Mouse (Mus musculus) bone marrow, adult 2 months (tissue): ENCODE data around the gene Sh2b3. TPM values are rescaled to one million over a fixed set of nuclear protein-coding genes. Genes with fewer than 3 reads are reported as not detected.
A peak's percentile ranks its signal among the peaks of the same experiment; 100 is the strongest.

Experiments
- H3K27ac ChIP-seq: fragments of 200-500 bp; 2 replicates; pipeline ENCODE4 v1.5.1; 2012; ENCODE audit warnings: low read depth, mild to moderate bottlenecking, control low read depth, inconsistent platforms, low read length; ENCODE audit not compliant: control insufficient read depth, poor library complexity, insufficient read depth
- H3K4me1 ChIP-seq: fragments of 200-500 bp; 2 replicates; pipeline ENCODE4 v1.6.1; 2011; ENCODE audit warnings: low read length; ENCODE audit not compliant: control insufficient read depth, insufficient read depth
- H3K4me3 ChIP-seq: fragments of 200-500 bp; replicated peaks from 2 replicates; pipeline ENCODE3; 2011; ENCODE audit warnings: mild to moderate bottlenecking, low read depth, low read length, control low read depth; ENCODE audit not compliant: control insufficient read depth
- CTCF ChIP-seq: fragments of 200-500 bp; IDR thresholded peaks from 2 replicates; pipeline ENCODE4 v1.5.1; 2011; ENCODE audit warnings: low read length, control low read depth; ENCODE audit not compliant: control insufficient read depth, insufficient read depth
- POLR2A ChIP-seq: fragments of 200-500 bp; IDR thresholded peaks from 2 replicates; pipeline ENCODE4 v1.6.1; 2011; ENCODE audit warnings: low read depth, mild to moderate bottlenecking, control low read depth, low read length, borderline replicate concordance; ENCODE audit not compliant: control insufficient read depth
- WGBS: fragments of 180-500 bp; shearing (Covaris S2); methylation state at CpG from one replicate; pipeline ENCODE4 v1.1.7; 2018; 5-methylcytosine and 5-hydroxymethylcytosine counted together
- polyA plus RNA-seq: library from polyadenylated mRNA; stranded (reverse); fragments of >200 nt; gene quantifications from 2 replicates; pipeline ENCODE4 v1.2.4, GENCODE M21; 2011; ENCODE audit warnings: low replicate concordance; ENCODE audit not compliant: missing spikeins, insufficient read depth, insufficient read length

Sh2b3 gene
- polyA plus RNA-seq, 1 experiment = 36.8 TPM

DNA sequence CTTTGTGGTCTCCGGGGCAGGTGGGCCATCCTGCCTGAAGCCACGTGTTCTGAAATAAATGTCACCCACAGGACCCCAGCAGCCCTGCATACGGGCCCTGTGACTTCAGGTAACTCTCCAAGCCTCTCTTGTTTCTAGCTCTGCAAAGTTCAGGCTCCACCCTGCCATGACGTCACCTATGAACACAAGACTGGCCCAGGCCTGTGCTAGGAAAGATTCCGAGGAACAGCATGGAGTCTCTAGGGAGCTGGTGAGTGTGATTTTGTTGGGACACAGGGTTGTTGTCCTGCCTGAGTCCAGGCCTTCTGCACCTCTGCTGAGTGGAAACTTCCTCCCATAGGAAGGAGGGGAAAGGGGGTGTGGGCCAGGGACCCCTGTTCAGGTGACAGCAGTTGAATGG, 30.5 kb upstream of the Sh2b3 start:
- Histone ChIP-seq H3K27ac (no peak overlapping the region), H3K4me3 (no peak overlapping the region), H3K4me1 (no peaks in the 10 kb centered on the region)
- TF ChIP-seq CTCF (no peak), POLR2A (no peak)
- 75% methylated on average over 5 of the region's 5 CpGs for WGBS

DNA sequence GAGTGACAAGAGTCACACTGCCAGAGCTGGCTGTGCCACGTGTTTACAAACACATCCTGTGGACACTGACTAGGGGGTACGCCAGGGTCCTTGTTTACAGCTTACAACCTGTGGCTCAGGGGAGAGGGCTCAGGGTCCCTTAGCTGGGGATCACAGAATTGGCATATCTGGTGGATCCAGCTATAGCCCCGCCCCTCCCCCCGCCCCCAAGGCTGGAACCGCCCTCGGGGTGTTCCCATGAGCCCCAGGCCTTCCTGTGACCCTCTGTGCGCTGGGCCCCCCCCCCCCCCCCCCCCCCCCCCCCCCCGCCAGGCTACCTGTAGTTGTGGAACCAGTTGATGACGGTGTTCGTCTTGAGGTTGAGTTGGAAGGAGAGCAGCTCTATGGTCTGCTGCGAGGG, 26.9 kb upstream of the Sh2b3 start:
- no peaks in the 10 kb centered on the region for H3K4me1 ChIP-seq
- H3K27ac ChIP-seq = no peak overlapping the region
- TF ChIP-seq POLR2A = no peak
- TF ChIP-seq CTCF = no peak
- no peak overlapping the region for H3K4me3 ChIP-seq
- 28% methylated on average over 8 of the region's 11 CpGs for WGBS

- Histone ChIP-seq H3K4me3 (no peak overlapping the region), H3K27ac (no peak overlapping the region), H3K4me1 (no peaks in the 10 kb centered on the region)
- WGBS = 52% methylated on average over 5 of the region's 5 CpGs
- TF ChIP-seq POLR2A (no peak), CTCF (no peak)
Measured at GRCm38 (mm10) chr5:121861964-121862363, 24.5 kb upstream of the Sh2b3 start.

DNA sequence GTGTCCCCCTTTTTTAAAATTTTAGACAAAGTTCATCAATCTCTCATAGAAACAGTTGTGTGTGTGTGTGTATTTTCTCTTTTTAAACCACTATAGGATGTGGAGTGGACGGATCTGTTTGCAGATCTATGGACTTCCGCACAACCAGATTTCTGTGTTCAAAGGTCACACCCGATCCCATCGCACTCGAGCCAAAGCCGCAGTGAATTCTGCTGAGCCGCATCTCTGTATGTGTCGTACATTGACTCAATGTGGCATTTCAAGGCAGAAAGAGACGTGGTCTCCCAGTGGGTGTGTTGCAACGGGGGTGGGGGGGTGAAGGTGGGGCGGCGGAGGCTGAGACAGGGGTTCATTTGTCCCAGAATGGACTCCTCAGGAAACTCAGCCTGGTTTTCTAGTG, 21.0 kb upstream of the Sh2b3 start:
- WGBS = 83% methylated on average over 12 of the region's 12 CpGs
- no peak overlapping the region for H3K27ac ChIP-seq
- TF ChIP-seq CTCF (no peak), POLR2A (no peak)
- no peaks in the 10 kb centered on the region for H3K4me1 ChIP-seq
- no peak overlapping the region for H3K4me3 ChIP-seq

DNA sequence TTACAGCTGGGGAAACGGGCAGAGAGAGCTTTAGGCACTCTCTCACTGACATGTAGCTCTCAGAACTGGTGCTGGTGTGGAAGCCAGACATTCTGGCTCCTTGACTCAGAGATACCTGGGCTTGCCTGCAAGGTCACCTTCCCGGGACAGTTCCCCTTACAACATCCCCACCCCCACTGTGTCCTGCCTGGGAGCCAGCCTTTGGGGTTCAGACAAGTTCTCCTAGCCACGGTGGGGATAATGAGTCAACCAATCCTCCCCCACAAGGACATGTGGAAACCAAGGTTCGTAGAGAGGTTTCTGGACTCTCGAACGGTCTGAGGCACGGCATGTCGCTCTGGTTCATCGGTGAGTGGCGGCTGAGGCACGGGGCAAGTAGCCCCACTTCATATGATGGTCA, 19.3 kb upstream of the Sh2b3 start:
- WGBS = 76% methylated on average over 11 of the region's 11 CpGs

GRCm38 (mm10) chr5:121854768-121855167, 17.3 kb upstream of the Sh2b3 start:
- Histone ChIP-seq H3K27ac (no peak overlapping the region), H3K4me1 (no peaks in the 10 kb centered on the region), H3K4me3 (no peak overlapping the region)
- WGBS = 78% methylated on average over 10 of the region's 10 CpGs
- TF ChIP-seq POLR2A (no peak), CTCF (no peak)

More for the DNA sequence above, 19.3 kb upstream of the Sh2b3 start:
- H3K4me3 ChIP-seq = no peak overlapping the region
- no peak overlapping the region for H3K27ac ChIP-seq
- no peaks in the 10 kb centered on the region for H3K4me1 ChIP-seq
- TF ChIP-seq POLR2A = no peak
- no peak for TF ChIP-seq CTCF

DNA sequence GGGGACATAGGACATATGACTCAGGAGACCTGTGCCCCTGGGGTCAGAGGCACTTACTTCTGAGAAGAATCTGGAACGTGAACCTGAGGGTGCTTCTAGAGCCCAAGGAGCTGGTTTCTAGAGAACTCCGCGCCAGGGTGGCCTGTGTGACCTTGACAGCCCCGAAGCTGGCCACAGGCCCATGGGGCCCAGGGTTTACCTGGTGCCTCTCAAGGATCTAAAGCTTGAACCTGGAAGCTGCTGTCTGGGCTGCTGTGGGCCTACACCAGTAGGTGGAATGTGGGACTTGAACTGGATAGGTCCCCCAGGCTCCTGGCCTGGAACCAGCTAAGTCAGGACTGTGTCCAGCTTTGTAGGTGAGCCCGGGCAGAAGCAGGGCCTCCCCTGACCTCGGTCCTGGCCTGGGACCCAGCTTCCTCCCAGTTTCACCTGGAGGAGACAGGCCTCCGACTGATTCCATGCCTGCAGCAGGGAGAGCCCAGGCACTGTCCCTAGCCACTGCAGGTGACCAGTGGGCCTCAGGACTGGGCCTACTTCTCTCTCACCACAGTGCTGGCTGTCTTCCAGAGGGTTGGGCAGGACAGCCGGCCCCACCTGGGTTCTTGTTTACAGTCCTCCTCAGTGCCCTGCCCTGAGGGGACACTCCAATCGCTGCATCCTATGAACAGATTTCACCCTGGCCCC, 16.1 kb upstream of the Sh2b3 start:
- WGBS = 80% methylated on average over 9 of the region's 9 CpGs
- TF ChIP-seq POLR2A (no peak), CTCF (no peak)
- Histone ChIP-seq H3K4me3 (no peak overlapping the region), H3K27ac (no peak overlapping the region), H3K4me1 (peaks cover 2% of the 10 kb centered on the region; the same call in 1 of the 2 replicates)

DNA sequence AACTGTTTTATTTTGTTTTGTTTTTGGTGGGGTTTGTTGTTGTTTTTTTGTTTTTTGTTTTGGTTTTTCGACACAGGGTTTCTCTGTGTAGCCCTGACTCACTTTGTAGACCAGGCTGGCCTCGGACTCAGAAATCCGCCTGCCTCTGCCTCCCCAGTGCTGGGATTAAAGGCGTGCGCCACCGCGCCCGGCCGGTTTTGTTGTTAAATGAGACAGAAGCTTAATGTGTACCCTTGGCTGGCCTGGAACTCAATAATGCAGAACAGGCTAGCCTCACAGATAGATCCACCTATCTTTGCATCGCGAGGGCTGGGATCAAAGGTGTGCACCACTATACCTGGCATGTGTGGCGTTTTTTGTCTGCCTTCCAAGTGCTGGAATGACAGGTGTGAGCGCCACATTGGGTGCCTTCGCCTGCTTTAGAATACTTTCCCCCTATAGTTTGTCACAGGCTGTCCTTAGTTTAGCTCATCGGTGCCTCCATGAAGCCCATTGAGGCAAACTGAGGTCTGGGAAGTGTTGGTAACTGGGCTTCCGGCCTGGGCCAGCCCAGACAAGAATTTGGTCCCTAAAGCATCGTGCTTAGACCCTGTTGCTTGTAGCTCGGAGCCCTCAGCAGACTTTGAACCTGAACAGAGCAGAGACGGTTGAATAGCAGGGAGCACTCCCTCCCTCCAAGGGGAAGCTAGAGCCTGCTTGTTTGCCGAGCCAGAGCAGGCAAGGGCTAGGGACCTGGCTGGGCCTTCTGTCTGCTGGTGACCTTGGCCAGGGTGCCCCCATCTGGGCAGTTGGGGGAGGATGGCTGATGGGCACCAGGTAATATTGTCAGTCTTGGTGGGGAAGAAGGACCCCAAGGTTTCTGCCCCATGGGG, 12.3 kb upstream of the Sh2b3 start:
- H3K4me1 ChIP-seq = peaks cover 4% of the 10 kb centered on the region; the same call in 1 of the 2 replicates
- H3K4me3 ChIP-seq = no peak overlapping the region
- H3K27ac ChIP-seq = no peak overlapping the region
- TF ChIP-seq CTCF = peak; percentile 34; the same call in 1 of the 2 replicates
- no peak for TF ChIP-seq POLR2A
- 60% methylated on average over 20 of the region's 20 CpGs for WGBS

GRCm38 (mm10) chr5:121848743-121849142, 11.3 kb upstream of the Sh2b3 start, which contains the start of gene Pheta1:
Gene Pheta1 (plus strand): TSS chr5:121848984.
- Histone ChIP-seq H3K4me1 (peaks cover 4% of the 10 kb centered on the region; the same call in 1 of the 2 replicates), H3K4me3 (peak within 1 kb of the TSS; percentile 95)
- WGBS = under 1% methylated on average over 38 of the region's 42 CpGs

More at GRCm38 (mm10) chr5:121848743-121849142, 11.3 kb upstream of the Sh2b3 start, which contains the start of gene Pheta1:
- peak within 1 kb of the TSS; percentile 51; the same call in 1 of the 2 replicates for H3K27ac ChIP-seq
- TF ChIP-seq CTCF = no peak
- peak; percentile 61; the same call in 1 of the 2 replicates for TF ChIP-seq POLR2A
